Mouse (Mus musculus) megakaryocyte, adult 5-6 weeks (primary cell): ENCODE results near the gene Aass. TPM values are rescaled to one million over a fixed set of nuclear protein-coding genes. Genes with fewer than 3 reads are reported as not detected.
"Not testable (repeated sequence)": the region's sequence is repeated elsewhere in the genome, so short reads cannot be mapped to it uniquely, and the experiment has no call there.

Experiments
- ATAC-seq: 2 replicates; pipeline ENCODE4 v1.8.0; 2016; ENCODE audit warnings: mild to moderate bottlenecking, inconsistent platforms; ENCODE audit not compliant: poor library complexity, severe bottlenecking
- total RNA-seq, 2 experiments: library from RNA; stranded (forward) in 1 of 2; stranded (reverse) in 1 of 2; fragments of 153-499, 151-499 nt in 1 of 2; fragments of 221-1000, 200-1000 nt in 1 of 2; gene quantifications; 2 replicates each; pipeline versions ENCODE4 v1.2.3 to v1.2.4; 2015 to 2017

Gene Aass
- total RNA-seq (2015): not detected in 2 replicates
- not detected in 2 replicates for total RNA-seq (2017)

GRCm38 (mm10) chr6:23132573-23133181 lies at the start of gene Aass:
Gene Aass (minus strand): TSS chr6:23132986.
- no peak for ATAC-seq

DNA sequence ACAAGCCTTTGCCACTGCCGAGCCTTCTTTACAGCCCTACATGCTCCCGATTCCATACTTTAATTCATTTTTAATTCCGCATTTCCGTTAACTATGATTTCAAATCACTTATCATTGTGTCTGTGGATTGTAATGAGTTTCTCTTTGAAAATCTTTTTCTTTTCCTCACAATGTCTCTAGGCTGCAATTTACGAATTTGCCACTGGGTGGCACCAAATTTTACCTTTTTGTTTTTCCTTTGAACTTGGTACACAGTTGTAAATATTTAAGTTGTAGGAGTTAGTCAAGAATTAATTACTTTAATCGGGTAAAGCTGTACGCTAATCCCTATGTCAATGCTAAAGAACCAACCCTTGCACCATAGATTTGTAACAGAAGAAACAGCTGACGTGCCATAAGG lies 47.3 kb upstream of the Aass start:
- no peak for ATAC-seq

- ATAC-seq: not testable (repeated sequence)
Observed at GRCm38 (mm10) chr6:23163824-23164223, 31.0 kb upstream of the Aass start.

DNA sequence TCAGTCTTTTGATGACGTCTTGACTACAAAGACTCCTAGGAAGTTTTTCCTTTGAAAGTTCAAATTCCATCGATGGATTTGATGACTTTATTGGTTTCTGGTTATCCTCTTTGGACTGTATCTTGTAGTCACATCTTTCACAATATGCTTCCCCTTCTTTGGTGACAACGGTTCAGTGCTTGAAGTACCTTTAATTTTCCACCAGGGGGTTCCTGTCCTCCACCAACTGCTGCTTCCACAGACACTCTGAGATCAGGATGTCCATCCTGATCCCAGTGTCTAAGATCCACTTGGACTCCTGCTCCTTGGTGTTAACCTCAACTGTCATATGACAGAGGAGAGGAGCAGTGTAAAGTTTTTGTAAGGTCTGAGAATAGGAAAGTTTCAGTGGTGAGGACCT lies 23.6 kb upstream of the Aass start:
- ATAC-seq: not testable (repeated sequence)

DNA sequence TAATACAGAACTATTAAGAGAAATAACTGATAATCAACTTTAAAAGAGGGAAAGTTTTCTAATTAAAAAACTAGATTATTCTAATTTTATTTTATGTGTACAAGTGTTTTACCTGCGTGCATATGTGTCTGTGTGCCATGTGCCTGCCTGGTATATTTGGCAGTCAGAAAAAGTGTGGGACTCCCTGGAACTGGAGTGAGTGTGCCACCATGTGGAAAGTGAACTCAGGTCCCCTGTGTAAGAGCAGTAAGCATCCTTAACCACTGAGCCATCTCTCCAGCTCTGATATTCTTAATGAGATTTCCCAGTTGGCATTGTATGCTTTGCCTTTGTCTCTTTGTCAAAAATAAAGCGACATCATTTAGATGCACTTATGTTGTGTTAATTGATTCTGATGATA lies 20.3 kb upstream of the Aass start:
- no peak for ATAC-seq

- no peak for ATAC-seq
Observed at GRCm38 (mm10) chr6:23147221-23147620, 14.4 kb upstream of the Aass start.

DNA sequence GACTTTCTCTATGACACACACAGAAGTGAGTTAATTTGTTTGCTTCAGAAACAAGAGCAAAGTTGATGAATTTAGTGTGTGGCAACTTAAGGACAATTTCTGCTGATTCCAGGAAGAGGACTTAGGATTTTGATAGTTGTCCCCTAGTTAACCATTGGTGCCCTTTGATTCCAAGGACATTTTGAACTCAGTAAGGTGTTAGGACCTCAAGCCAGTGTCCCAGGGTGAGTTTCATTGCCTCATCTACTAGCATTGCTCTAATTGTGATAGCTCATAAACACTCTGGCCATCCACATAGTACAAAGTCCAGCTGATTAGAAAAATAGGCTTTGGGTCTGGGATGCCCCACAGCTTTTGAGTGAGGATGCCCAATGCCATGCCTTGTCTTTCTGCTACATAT lies 11.2 kb upstream of the Aass start:
- ATAC-seq: no peak

DNA sequence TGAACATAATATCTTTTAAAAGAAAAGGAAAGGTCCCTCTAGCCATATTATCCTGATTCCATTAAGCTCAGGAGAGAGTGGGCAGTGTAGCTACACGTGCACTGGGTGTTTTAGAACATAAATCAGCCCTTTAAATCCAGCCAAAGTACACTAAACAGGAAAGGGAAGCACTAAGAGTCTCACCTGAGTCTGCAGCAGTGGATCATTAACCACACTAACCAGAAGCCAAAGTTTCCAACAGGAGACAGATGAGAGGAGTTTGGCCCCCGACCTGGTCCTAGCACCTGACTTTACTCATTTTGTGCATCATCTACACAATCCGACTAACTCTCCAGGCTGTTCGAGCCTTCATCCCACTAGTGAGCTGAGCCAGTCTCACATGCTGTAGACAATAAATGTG lies 1.8 kb downstream of the Aass start:
- ATAC-seq: no peak

DNA sequence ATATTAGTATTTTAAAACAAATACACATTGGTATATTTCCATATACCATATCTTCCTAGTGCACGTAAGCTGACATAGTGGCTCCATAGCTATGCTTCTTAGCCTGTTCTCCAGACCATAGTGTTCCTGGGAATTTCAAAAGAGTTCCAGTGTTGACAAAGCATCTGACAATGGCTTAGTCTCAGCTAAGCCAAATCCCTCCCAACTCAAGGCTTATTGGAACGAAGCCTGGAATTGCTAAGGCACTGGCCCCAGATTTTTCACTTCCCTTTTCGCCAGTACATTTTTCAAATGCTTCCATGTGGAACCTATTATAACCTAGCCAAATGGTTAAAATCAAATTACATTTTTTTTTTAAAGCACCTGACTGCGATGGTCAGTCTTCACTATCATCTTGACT lies 3.6 kb downstream of the Aass start:
- ATAC-seq: no peak

GRCm38 (mm10) chr6:23126706-23127105 lies 6.1 kb downstream of the Aass start:
- ATAC-seq: no peak

DNA sequence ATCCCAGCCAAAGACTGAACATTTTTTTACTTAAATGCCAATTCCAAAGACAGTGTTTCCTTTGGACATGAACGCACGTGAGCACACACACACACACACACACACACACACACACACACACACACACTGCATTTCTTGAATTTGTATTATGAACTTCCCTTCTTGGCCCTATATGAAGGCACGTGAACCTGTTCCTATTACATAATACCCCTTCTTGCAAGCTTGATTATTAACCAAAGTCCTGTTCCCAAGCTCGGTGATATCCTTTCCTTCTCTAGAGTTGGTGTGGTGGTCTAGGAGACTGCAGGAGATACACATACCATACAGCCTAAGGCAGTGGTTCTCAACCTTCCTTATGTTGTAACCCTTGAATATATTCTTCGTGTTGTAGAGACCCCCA lies 7.0 kb downstream of the Aass start:
- no peak for ATAC-seq

GRCm38 (mm10) chr6:23124823-23125222 lies 8.0 kb downstream of the Aass start:
- no peak for ATAC-seq

- ATAC-seq: no peak
Observed at GRCm38 (mm10) chr6:23122934-23123333, 9.9 kb downstream of the Aass start.

DNA sequence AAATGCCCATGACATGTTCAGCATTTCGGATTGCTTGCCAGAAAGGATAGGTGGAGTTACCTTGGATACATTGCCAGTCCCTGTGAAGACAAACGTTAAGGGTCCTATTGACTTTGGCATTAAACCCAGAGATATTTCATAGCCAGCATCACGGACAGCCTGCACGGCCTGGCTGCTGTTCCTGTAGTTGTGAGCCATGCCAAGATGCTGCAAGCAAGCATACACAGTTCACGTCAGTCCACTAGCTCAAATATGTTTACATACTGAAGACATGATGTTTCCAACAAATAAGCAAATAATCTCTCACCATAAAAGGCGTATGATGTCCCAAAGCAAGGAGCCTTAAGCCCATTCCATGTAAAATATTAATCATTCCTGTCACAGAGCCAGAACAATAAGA lies 18.0 kb downstream of the Aass start:
- no peak for ATAC-seq

- ATAC-seq: no peak
Observed at GRCm38 (mm10) chr6:23107069-23107468, 25.7 kb downstream of the Aass start.

GRCm38 (mm10) chr6:23106373-23106772 lies 26.4 kb downstream of the Aass start:
- no peak for ATAC-seq

DNA sequence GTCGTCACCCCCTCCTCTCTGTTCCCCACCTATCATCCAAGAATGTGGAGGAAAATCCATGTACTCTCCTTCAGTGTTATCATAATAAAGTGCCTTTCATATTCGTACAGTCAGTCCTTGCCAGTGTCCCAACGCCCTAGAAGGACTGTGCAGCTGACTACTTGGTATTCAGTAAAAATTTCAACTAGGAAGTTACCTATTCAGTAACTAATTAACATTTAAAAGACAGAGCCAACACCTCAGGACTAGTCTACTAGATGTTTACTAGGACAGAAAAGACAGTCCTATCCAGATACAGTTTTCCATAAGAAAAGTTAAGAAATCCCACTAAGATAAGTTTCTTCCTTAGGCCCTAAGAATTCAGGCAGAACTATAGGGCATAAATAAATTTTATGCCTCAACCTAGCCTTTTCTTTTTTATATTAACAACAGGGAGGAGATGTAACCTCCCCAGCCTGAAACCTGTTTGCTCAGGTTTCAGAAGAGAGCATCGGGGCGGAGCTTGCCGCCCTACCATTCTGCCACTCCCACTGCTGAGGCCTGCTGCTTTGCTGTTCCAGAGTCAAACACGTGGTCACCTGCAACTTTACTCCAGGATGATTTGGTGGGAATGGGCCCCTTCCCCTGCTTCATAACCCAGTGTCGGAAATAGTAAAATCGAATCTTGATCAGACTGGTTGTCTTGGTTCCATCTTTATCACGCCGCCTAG lies 42.3 kb downstream of the Aass start:
- not testable (repeated sequence) for ATAC-seq

- not testable (repeated sequence) for ATAC-seq
Observed at GRCm38 (mm10) chr6:23089292-23089691, 43.5 kb downstream of the Aass start.

GRCm38 (mm10) chr6:23084587-23085421 lies 48.0 kb downstream of the Aass start:
- no peak for ATAC-seq

- no peak for ATAC-seq
Observed at GRCm38 (mm10) chr6:23079991-23080680, 52.6 kb downstream of the Aass start.

- ATAC-seq: no peak
Observed at GRCm38 (mm10) chr6:23078273-23078672, 54.5 kb downstream of the Aass start.
